Mouse (Mus musculus) hindbrain, embryonic 10.5 days (tissue): Measurements from ENCODE around the gene Tbx3. TPM values are rescaled to one million over a fixed set of nuclear protein-coding genes. Genes with fewer than 3 reads are reported as not detected.
A peak's percentile ranks its signal among the peaks of the same experiment; 100 is the strongest.

Experiments used
- DNase-seq: peaks from one replicate; pipeline ENCODE4 v3.0.0-alpha.2; 2017; ENCODE audit warnings: low spot score
- H3K27ac ChIP-seq: fragments of 300-500 bp; sonication (generic); 2 replicates; pipeline ENCODE4 v1.5.1; 2016; ENCODE audit warnings: mild to moderate bottlenecking, moderate library complexity
- H3K27me3 ChIP-seq: fragments of 300-500 bp; sonication (generic); 2 replicates; pipeline ENCODE4 v1.6.1; 2016; ENCODE audit warnings: mild to moderate bottlenecking; ENCODE audit not compliant: poor library complexity, insufficient read depth, severe bottlenecking
- H3K36me3 ChIP-seq: fragments of 300-500 bp; sonication (generic); 2 replicates; pipeline ENCODE4 v1.6.1; 2016; ENCODE audit warnings: mild to moderate bottlenecking, moderate library complexity
- H3K4me1 ChIP-seq: fragments of 300-500 bp; sonication (generic); replicated peaks from 2 replicates; pipeline ENCODE4 v1.6.1; 2016; ENCODE audit warnings: mild to moderate bottlenecking
- H3K4me3 ChIP-seq: fragments of 300-500 bp; sonication (generic); 2 replicates; pipeline ENCODE4 v1.5.1; 2016; ENCODE audit warnings: mild to moderate bottlenecking, moderate library complexity
- H3K9me3 ChIP-seq: fragments of 300-500 bp; sonication (generic); 2 replicates; pipeline ENCODE4 v1.6.1; 2016; ENCODE audit warnings: mild to moderate bottlenecking, moderate library complexity
- WGBS: fragments of 180-500 bp; shearing (Covaris S2); methylation state at CpG from one replicate; pipeline ENCODE4 v1.1.7; 2016; 5-methylcytosine and 5-hydroxymethylcytosine counted together
- polyA plus RNA-seq: library from polyadenylated mRNA; unstranded; fragments of >200 nt; fragmentation: Nextera tagmentation; extraction: Ambion mirVana; gene quantifications from 2 replicates; pipeline ENCODE4 v1.2.1, GENCODE M21; 2016

The Tbx3 gene
- polyA plus RNA-seq, 1 experiment from 2014 or later = 5.8 TPM

GRCm38 (mm10) chr5:119683861-119684260 lies 13.4 kb downstream of the Tbx3 start:
- H3K27ac ChIP-seq = no peak overlapping the region
- WGBS = 5% methylated on average over 5 of the region's 5 CpGs
- no peaks in the 10 kb centered on the region for H3K9me3 ChIP-seq
- no peaks in the 10 kb centered on the region for H3K36me3 ChIP-seq
- peaks cover 100% of the 10 kb centered on the region for H3K27me3 ChIP-seq
- peaks cover 31% of the 10 kb centered on the region for H3K4me1 ChIP-seq
- no peak overlapping the region for H3K4me3 ChIP-seq
- no peak for DNase-seq

DNA sequence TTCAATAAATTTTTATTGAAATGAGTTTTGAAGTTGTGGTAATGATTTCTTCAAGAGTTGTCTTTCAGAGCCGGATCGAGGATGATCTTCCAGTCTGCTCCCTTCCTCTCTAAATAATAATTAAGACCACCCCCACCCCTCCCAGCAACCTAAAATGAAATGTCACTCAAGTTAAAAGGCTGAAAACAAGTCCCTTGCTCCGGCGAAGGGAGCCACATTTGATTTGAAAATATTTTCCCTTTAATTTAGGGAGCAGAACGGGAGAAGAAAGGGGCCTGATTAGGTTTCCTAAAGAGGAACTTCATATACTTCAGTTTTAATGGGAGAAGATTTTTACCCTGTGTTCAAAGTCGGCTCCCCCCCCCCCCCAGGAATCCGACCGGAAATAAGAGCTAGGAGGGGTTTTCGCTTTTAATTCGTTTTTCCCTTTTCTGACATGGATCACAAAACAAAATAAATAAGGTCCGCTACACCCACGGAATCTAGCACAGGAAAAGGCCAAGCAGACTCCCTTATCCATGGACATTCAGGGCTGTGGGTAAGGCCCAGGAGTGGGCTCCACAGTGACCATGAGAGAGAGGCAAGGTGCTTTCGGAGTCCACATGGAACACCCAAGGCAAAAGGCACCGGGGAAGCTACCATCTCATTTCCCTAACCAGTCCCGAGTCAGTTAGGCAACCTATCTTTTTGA lies 14.4 kb downstream of the Tbx3 start:
- Histone ChIP-seq H3K4me3 (no peak overlapping the region), H3K36me3 (no peaks in the 10 kb centered on the region), H3K4me1 (peaks cover 31% of the 10 kb centered on the region), H3K27ac (no peak overlapping the region), H3K27me3 (peaks cover 100% of the 10 kb centered on the region), H3K9me3 (no peaks in the 10 kb centered on the region)
- peak; percentile 52 for DNase-seq
- 1% methylated on average over 15 of the region's 15 CpGs for WGBS

DNA sequence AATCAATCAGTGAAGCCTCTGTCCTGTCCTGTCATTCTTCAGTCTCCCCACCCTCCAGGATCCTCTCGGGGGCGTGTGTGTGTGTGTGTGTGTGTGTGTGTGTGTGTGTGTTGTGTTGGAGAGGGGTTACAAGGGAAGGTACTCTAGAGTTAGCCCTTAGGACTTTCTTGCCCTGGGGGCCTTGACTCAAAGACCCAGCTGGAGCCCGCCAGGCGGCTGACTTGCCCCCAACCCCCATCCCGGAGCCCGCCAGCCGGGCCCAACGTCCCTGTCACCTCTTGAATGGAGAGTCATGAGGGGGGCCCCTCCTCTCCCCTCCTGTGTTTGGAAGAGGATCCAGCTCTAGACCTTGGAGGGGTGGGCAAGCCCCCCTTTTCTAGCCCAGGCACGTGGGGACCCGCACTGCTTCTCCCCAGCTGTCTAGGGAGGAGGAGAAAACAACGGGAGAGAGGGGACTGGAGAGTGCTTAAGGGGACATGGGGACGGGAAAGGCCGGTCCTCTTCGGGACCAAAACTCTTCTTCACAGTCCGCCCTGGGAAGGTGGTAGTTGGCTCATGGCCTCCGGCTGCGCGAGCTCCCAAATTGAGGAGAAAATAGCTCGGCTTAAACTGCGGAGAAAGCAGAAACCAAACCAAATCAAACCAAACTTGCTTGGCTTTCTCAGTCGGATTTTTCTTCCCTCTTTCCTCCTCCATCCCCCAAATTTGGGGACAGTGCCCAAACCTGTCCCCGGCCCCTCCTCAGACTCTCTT lies 15.2 kb downstream of the Tbx3 start:
- DNase-seq = peak; percentile 50
- WGBS = under 1% methylated on average over 22 of the region's 22 CpGs
- H3K9me3 ChIP-seq = no peaks in the 10 kb centered on the region
- H3K27ac ChIP-seq = peak overlapping the region; percentile 50; the same call in 1 of the 2 replicates
- peaks cover 100% of the 10 kb centered on the region for H3K27me3 ChIP-seq
- no peaks in the 10 kb centered on the region for H3K36me3 ChIP-seq
- H3K4me1 ChIP-seq = peaks cover 26% of the 10 kb centered on the region
- peak overlapping the region; percentile 28; the same call in 1 of the 2 replicates for H3K4me3 ChIP-seq

DNA sequence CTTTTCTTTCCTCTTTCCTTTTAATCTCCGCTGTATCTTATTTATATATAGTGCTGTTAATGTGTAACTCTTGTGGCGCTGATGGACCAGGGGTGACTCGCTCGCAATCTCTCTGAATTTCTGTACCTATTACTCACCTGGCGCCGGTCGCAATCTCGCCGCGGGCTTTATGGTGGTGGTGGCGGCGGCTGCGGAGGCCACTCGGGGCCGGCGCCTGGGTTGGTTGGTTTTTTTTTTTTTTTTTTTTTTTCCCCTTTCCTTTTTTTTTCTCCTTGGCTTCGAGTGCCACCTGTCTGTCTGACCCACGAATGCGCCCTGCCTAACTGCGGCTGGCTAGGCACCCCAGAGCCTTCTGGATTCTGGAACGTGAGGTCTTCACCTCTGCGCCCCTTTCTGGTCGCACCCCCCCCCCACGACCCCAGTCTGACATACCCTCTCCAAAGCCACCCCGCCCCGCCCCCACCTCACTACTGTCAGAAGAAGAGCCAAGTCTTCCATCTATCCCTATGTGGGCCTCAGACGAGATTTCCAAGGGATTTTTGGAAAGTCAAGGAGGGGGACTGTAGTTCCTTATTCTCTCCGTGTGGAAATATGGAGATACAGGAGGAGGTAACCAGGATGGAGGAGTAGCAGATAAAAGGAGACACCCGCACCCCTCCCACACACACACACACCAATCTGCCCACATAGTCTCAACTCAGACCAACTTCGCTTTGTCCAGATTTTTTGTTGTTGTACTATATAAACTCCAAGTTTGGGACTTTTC lies 15.9 kb downstream of the Tbx3 start:
- H3K36me3 ChIP-seq = no peaks in the 10 kb centered on the region
- H3K27me3 ChIP-seq = peaks cover 100% of the 10 kb centered on the region
- H3K27ac ChIP-seq = 0 out of 2 replicates have a peak overlapping the region, but pooled peaks have one; percentile 35
- H3K4me3 ChIP-seq = peak overlapping the region; percentile 28; the same call in 1 of the 2 replicates
- DNase-seq = peak; percentile 36
- no peaks in the 10 kb centered on the region for H3K9me3 ChIP-seq
- peaks cover 22% of the 10 kb centered on the region for H3K4me1 ChIP-seq
- 1% methylated on average over 30 of the region's 30 CpGs for WGBS

DNA sequence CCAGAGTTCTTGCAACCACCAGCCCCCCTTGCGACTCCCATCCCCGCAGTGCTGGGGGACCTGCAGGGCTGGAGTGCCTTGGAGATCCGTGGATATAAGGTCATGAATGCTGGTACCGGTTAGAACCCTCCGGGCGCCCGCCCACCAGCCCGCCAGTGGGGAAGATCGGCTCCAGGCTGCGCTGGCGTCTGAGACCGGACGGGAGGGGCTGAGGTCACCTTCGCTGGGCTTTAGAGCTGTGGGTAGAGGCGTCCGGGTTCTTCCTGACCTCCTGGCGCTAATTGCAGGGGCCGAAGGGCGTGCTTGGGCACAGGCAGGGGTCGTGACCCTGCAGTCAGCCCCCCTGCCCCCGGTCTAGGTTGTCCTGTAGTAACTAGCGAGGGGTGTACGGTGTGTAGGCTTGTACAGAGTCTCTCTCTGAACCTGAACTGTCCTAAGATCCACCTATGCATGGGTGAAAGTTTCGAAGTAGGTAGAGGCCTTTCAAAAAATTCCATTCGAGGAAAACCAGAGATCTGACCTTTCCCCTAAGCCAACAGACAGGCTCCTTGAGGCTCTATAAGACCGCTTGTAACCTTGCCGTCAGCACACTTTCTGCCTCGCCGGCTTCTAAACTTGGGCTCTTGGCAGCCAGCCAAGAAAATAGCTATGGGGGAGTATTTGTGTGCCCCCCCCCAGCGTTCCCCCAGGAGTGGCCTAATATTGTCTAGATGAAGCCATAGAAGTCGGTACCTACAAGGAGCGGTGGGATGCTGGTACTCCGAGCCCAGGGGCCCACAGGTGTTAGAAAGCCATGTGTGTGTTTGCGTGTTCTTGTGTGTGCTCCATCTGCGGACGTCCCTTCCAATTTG lies 16.8 kb downstream of the Tbx3 start:
- no peaks in the 10 kb centered on the region for H3K9me3 ChIP-seq
- H3K4me3 ChIP-seq = 0 out of 2 replicates have a peak overlapping the region, but pooled peaks have one; percentile 4
- peak; percentile 35 for DNase-seq
- WGBS = 3% methylated on average over 36 of the region's 36 CpGs
- peaks cover 22% of the 10 kb centered on the region for H3K4me1 ChIP-seq
- 0 out of 2 replicates have a peak overlapping the region, but pooled peaks have one; percentile 35 for H3K27ac ChIP-seq
- no peaks in the 10 kb centered on the region for H3K36me3 ChIP-seq
- H3K27me3 ChIP-seq = peaks cover 100% of the 10 kb centered on the region

- Histone ChIP-seq H3K27me3 (peaks cover 100% of the 10 kb centered on the region), H3K27ac (no peak overlapping the region), H3K4me3 (no peak overlapping the region), H3K9me3 (no peaks in the 10 kb centered on the region), H3K36me3 (no peaks in the 10 kb centered on the region), H3K4me1 (peaks cover 17% of the 10 kb centered on the region)
- DNase-seq = peak; percentile 25
- 6% methylated on average over 22 of the region's 22 CpGs for WGBS
Observed at GRCm38 (mm10) chr5:119687856-119688206, 17.4 kb downstream of the Tbx3 start.

- Histone ChIP-seq H3K36me3 (no peaks in the 10 kb centered on the region), H3K27ac (no peak overlapping the region), H3K27me3 (peaks cover 100% of the 10 kb centered on the region), H3K4me1 (peaks cover 13% of the 10 kb centered on the region), H3K4me3 (no peak overlapping the region), H3K9me3 (no peaks in the 10 kb centered on the region)
- 9% methylated on average over 3 of the region's 3 CpGs for WGBS
- DNase-seq = no peak
Observed at GRCm38 (mm10) chr5:119688306-119688705, 17.8 kb downstream of the Tbx3 start.

- Histone ChIP-seq H3K4me3 (no peak overlapping the region), H3K4me1 (peaks cover 13% of the 10 kb centered on the region), H3K27me3 (peaks cover 100% of the 10 kb centered on the region), H3K36me3 (no peaks in the 10 kb centered on the region), H3K27ac (no peak overlapping the region), H3K9me3 (no peaks in the 10 kb centered on the region)
- peak; percentile 10 for DNase-seq
- 23% methylated on average over 8 of the region's 8 CpGs for WGBS
Observed at GRCm38 (mm10) chr5:119688914-119689420, 18.5 kb downstream of the Tbx3 start.

DNA sequence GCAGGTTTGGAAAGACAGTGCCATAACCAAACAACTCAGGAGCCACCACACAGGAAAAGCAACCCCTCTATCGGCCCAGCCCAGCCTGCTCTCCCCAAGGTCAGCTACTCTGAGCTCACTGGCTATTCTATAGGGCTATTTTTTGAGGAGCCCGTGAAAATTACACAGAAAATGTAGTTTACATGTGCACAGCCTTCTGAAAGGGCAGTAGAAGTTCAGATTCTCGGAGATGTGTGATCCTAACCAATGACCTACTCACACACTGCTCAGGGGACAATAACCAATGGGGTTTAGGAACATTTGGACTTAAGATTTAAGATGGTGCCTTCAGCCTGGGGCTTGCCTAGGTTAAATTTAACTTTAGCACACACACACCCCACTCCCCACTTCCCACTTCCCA lies 19.0 kb downstream of the Tbx3 start:
- H3K27ac ChIP-seq = no peak overlapping the region
- peaks cover 100% of the 10 kb centered on the region for H3K27me3 ChIP-seq
- H3K9me3 ChIP-seq = no peaks in the 10 kb centered on the region
- peaks cover 18% of the 10 kb centered on the region for H3K4me1 ChIP-seq
- WGBS = 38% methylated on average over 3 of the region's 3 CpGs
- H3K4me3 ChIP-seq = no peak overlapping the region
- peak; percentile 3 for DNase-seq
- no peaks in the 10 kb centered on the region for H3K36me3 ChIP-seq

DNA sequence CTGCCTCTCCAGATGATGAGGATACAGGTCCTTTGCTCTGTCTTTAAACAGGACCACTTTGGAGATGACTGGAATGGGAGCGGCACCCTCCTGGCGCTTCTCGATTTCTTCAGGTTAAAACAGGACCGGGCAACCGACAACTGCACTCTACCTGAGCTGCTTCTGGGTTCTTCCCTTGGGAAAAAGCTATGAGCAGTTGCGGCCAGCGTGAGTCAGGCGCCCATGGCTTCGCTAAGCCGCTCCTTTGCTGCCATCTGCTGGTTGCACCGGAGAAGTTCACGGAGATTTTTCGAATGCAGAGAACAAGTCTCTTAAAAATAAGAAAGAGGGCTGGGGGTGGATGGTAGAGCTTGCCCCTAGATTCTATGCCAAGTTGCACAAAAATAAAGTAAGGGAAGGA lies 20.6 kb downstream of the Tbx3 start:
- Histone ChIP-seq H3K27ac (no peak overlapping the region), H3K4me1 (peaks cover 16% of the 10 kb centered on the region), H3K4me3 (no peak overlapping the region), H3K36me3 (no peaks in the 10 kb centered on the region), H3K27me3 (peaks cover 100% of the 10 kb centered on the region), H3K9me3 (no peaks in the 10 kb centered on the region)
- peak; percentile 81 for DNase-seq
- WGBS = 1% methylated on average over 13 of the region's 13 CpGs

DNA sequence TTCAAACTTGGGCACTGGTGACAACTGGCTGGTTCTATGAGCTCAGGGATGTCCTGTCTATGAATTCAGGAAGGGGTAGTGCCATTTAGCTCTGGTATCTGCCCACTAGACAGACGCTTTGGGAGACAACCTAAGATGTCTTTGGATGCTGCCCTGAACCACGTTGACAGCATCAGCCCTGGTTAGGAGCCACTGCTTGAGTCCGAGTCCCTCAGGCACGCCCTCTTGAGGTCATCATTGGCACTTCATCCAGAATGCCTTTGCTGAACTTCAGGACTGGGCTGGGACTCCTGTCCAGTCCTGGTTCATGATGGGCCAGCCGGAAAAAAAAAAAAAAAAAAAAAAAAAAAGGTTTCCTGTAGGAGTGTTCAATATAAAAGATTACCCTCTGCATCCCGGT lies 22.0 kb downstream of the Tbx3 start:
- DNase-seq = no peak
- H3K4me3 ChIP-seq = no peak overlapping the region
- H3K36me3 ChIP-seq = no peaks in the 10 kb centered on the region
- H3K27me3 ChIP-seq = peaks cover 100% of the 10 kb centered on the region
- H3K27ac ChIP-seq = no peak overlapping the region
- peaks cover 12% of the 10 kb centered on the region for H3K4me1 ChIP-seq
- WGBS = 31% methylated on average over 6 of the region's 6 CpGs
- H3K9me3 ChIP-seq = no peaks in the 10 kb centered on the region

DNA sequence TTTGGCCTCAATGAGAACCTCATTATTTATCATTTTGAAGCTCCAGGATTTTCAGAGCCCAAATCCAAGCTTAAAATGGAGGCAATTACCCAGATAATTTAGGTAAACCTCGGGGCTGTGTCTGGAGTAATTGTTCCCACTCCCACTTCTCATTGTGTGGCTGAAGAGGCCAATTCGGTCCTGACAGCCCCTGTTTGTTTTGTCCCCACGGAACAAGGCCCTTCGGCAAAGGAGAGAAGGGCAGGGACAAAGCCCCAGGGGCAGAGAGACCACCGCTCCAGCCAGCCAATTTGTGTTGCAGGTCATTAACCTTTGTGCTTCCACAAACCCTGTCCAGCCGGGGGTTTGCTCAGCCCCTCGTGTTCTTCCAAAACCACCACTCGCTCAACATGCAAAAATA lies 24.4 kb downstream of the Tbx3 start:
- Histone ChIP-seq H3K4me1 (peaks cover 12% of the 10 kb centered on the region), H3K36me3 (no peaks in the 10 kb centered on the region), H3K27ac (no peak overlapping the region), H3K4me3 (no peak overlapping the region), H3K9me3 (no peaks in the 10 kb centered on the region), H3K27me3 (peaks cover 95% of the 10 kb centered on the region)
- 9% methylated on average over 8 of the region's 8 CpGs for WGBS
- DNase-seq = no peak
